Mouse (Mus musculus): ENCODE results near the gene Smoc1. TPM values are rescaled to one million over a fixed set of nuclear protein-coding genes. Genes with fewer than 3 reads are reported as not detected.

Gene Smoc1
- polyA plus RNA-seq, 1 experiment from 2014 or later, result 14.7 TPM

- WGBS, result 2% methylated on average over 45 of the region's 45 CpGs
- ATAC-seq (ENCODE audit: low FRiP score, low read depth), result peak; percentile 81
- no peak overlapping the region for H3K27ac ChIP-seq
Measured at GRCm38 (mm10) chr12:81026995-81027942, 661 bp downstream of the Smoc1 start.

GRCm38 (mm10) chr12:81028291-81028920 lies 1.8 kb downstream of the Smoc1 start:
- Histone ChIP-seq H3K9me3 (no peaks in the 10 kb centered on the region), H3K4me2 (replicated peaks) (peak overlapping the region; percentile 98), H3K4me3 (peak overlapping the region; percentile 75), H3K36me3 (no peaks in the 10 kb centered on the region), H3K27ac (no peak overlapping the region), H3K27me3 (replicated peaks) (peaks cover 18% of the 10 kb centered on the region), H3K4me1 (peaks cover 30% of the 10 kb centered on the region; the same call in 1 of the 2 replicates), H3K9ac (no peak overlapping the region)
- no peak for ATAC-seq (ENCODE audit: low FRiP score, low read depth)
- 4% methylated on average over 16 of the region's 16 CpGs for WGBS

More at GRCm38 (mm10) chr12:81026995-81027942, 661 bp downstream of the Smoc1 start:
- H3K36me3 ChIP-seq, result no peaks in the 10 kb centered on the region
- peaks cover 18% of the 10 kb centered on the region for H3K27me3 ChIP-seq (replicated peaks)
- peaks cover 29% of the 10 kb centered on the region; the same call in 1 of the 2 replicates for H3K4me1 ChIP-seq
- peak overlapping the region; percentile 65 for H3K9ac ChIP-seq
- no peaks in the 10 kb centered on the region for H3K9me3 ChIP-seq
- H3K4me2 ChIP-seq (replicated peaks), result peak overlapping the region; percentile 98
- peak overlapping the region; percentile 75 for H3K4me3 ChIP-seq

DNA sequence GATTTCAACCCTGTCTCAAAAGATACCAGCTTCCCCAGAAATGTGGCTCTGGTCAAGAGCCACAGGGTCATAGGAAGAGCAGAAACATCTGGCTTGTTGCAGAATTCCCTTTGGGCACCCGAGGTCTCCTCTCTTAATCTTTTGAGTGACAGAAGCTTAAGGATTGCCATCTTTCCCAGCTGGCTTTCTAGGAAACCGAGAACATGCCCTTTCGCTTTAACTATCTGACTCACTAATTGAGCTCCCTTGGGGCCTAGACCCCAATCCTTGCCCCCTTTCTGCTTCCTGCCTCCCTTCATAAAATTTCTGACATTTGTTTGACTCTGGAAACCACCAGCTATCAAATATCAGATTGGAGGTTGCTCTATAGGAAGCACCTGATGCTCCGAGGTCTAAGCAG lies 3.1 kb downstream of the Smoc1 start:
- peaks cover 18% of the 10 kb centered on the region for H3K27me3 ChIP-seq (replicated peaks)
- H3K9ac ChIP-seq, result no peak overlapping the region
- no peak for ATAC-seq (ENCODE audit: low FRiP score, low read depth)
- no peak overlapping the region; the same call in 1 of the 2 replicates for H3K4me2 ChIP-seq (replicated peaks)
- no peaks in the 10 kb centered on the region for H3K9me3 ChIP-seq
- H3K27ac ChIP-seq, result no peak overlapping the region
- peaks cover 37% of the 10 kb centered on the region; the same call in 1 of the 2 replicates for H3K4me1 ChIP-seq
- no peaks in the 10 kb centered on the region for H3K36me3 ChIP-seq
- H3K4me3 ChIP-seq, result no peak overlapping the region
- 60% methylated on average over 4 of the region's 4 CpGs for WGBS

DNA sequence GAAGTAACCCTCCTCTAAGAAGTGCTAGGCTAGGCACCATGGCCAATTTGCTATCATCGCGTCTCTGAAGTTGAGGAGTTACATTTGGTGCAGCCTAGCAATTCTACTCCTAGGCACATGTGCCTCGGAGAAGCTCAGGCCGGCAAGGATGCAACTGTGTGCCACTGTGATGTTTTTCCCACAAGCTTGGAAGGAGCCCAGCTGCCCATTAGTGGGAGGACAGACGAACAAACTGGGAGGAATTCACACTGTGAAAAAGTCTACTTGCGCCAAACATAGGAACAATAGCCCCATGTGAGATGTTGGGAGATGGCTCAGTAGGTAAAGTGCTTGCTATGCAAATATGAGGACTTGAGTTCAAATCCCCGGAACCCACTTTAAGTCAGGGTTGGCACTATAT lies 5.0 kb downstream of the Smoc1 start:
- no peak overlapping the region for H3K4me3 ChIP-seq
- H3K27me3 ChIP-seq (replicated peaks), result peaks cover 9% of the 10 kb centered on the region
- H3K27ac ChIP-seq, result no peak overlapping the region
- ATAC-seq (ENCODE audit: low FRiP score, low read depth), result no peak
- no peak overlapping the region for H3K4me2 ChIP-seq (replicated peaks)
- H3K36me3 ChIP-seq, result no peaks in the 10 kb centered on the region
- H3K9ac ChIP-seq, result no peak overlapping the region
- H3K9me3 ChIP-seq, result no peaks in the 10 kb centered on the region
- WGBS, result 83% methylated on average over 7 of the region's 7 CpGs
- peaks cover 30% of the 10 kb centered on the region; the same call in 1 of the 2 replicates for H3K4me1 ChIP-seq

GRCm38 (mm10) chr12:81033389-81034041 lies 6.9 kb downstream of the Smoc1 start:
- ATAC-seq (ENCODE audit: low FRiP score, low read depth), result no peak
- H3K27ac ChIP-seq, result no peak overlapping the region

DNA sequence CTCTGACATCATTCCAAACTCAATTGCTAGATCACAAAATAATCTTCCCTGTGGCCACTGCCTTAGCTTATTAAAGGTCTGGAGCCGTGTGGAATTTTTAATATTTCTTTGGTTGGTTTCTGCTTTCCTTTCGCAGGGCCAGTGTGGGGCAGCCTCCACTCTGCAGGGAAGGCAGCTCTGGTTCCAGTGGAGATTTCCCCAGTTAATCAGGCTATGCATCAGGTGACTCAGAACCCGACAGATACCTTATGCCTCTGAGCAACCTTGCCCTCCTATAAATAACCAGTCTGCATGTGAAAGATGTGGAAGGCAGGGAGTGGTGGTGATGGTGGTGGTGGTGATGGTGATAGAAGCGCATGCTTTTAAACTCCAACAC lies 7.4 kb downstream of the Smoc1 start:
- H3K27me3 ChIP-seq (replicated peaks), result no peaks in the 10 kb centered on the region
- whole genome bisulfite sequencing, result 86% methylated on average over 4 of the region's 4 CpGs
- no peak overlapping the region for H3K4me3 ChIP-seq
- no peaks in the 10 kb centered on the region for H3K9me3 ChIP-seq
- H3K36me3 ChIP-seq, result no peaks in the 10 kb centered on the region
- no peak overlapping the region for H3K4me2 ChIP-seq (replicated peaks)
- ATAC-seq (ENCODE audit: low FRiP score, low read depth), result no peak
- H3K27ac ChIP-seq, result no peak overlapping the region
- H3K4me1 ChIP-seq, result peaks cover 9% of the 10 kb centered on the region; the same call in 1 of the 2 replicates
- no peak overlapping the region for H3K9ac ChIP-seq

More at GRCm38 (mm10) chr12:81033389-81034041, 6.9 kb downstream of the Smoc1 start:
- H3K27me3 ChIP-seq (replicated peaks), result no peaks in the 10 kb centered on the region
- H3K9me3 ChIP-seq, result no peaks in the 10 kb centered on the region
- peaks cover 11% of the 10 kb centered on the region; the same call in 1 of the 2 replicates for H3K4me1 ChIP-seq
- 57% methylated on average over 15 of the region's 15 CpGs for WGBS
- no peak overlapping the region for H3K9ac ChIP-seq
- H3K4me2 ChIP-seq (replicated peaks), result no peak overlapping the region
- H3K4me3 ChIP-seq, result no peak overlapping the region
- no peaks in the 10 kb centered on the region for H3K36me3 ChIP-seq

GRCm38 (mm10) chr12:81035850-81036249 lies 9.2 kb downstream of the Smoc1 start:
- Histone ChIP-seq H3K36me3 (no peaks in the 10 kb centered on the region), H3K9ac (no peak overlapping the region), H3K27me3 (replicated peaks) (no peaks in the 10 kb centered on the region), H3K27ac (no peak overlapping the region), H3K9me3 (no peaks in the 10 kb centered on the region), H3K4me2 (replicated peaks) (no peak overlapping the region), H3K4me3 (no peak overlapping the region), H3K4me1 (peaks cover 8% of the 10 kb centered on the region; the same call in 1 of the 2 replicates)
- WGBS, result 87% methylated on average over 6 of the region's 6 CpGs
- ATAC-seq (ENCODE audit: low FRiP score, low read depth), result no peak

- H3K4me3 ChIP-seq, result no peak overlapping the region
- H3K4me1 ChIP-seq, result 0 out of 2 replicates have a peak, but pooled peaks cover 3% of the 10 kb centered on the region
- H3K27ac ChIP-seq, result no peak overlapping the region; the same call in 1 of the 2 replicates
- H3K9ac ChIP-seq, result no peak overlapping the region
- no peaks in the 10 kb centered on the region for H3K9me3 ChIP-seq
- 44% methylated on average over 11 of the region's 11 CpGs for WGBS
- no peaks in the 10 kb centered on the region for H3K36me3 ChIP-seq
- 0 out of 2 replicates have a peak, but pooled peaks have one; percentile 56 for ATAC-seq (ENCODE audit: low FRiP score, low read depth)
- no peaks in the 10 kb centered on the region for H3K27me3 ChIP-seq (replicated peaks)
- H3K4me2 ChIP-seq (replicated peaks), result no peak overlapping the region
Measured at GRCm38 (mm10) chr12:81043616-81044015, 17.0 kb downstream of the Smoc1 start.

DNA sequence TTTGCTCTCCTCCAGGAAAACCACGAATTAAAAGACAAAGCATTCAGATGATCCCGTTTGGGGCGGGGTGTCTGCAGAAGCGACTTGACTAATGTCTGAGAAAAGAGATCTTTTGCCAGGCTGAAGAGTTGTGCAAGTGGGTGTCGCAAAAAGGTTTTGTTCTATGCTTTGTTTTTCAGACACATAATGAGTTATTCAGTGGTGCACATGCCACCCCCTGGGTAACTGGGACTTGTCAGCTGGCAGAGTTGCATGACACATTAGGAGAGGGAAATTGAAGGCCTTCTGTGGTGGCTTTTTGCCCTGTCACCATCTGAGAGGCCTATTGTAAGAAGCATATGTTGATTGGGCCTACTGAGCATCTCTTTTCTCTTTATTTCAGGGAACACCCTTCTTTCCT lies 20.3 kb downstream of the Smoc1 start:
- Histone ChIP-seq H3K27ac (no peak overlapping the region), H3K27me3 (replicated peaks) (no peaks in the 10 kb centered on the region), H3K4me3 (no peak overlapping the region), H3K9ac (no peak overlapping the region), H3K36me3 (no peaks in the 10 kb centered on the region), H3K4me2 (replicated peaks) (no peak overlapping the region), H3K9me3 (no peaks in the 10 kb centered on the region), H3K4me1 (0 out of 2 replicates have a peak, but pooled peaks cover 3% of the 10 kb centered on the region)
- WGBS, result 67% methylated on average over 5 of the region's 5 CpGs
- no peak for ATAC-seq (ENCODE audit: low FRiP score, low read depth)

DNA sequence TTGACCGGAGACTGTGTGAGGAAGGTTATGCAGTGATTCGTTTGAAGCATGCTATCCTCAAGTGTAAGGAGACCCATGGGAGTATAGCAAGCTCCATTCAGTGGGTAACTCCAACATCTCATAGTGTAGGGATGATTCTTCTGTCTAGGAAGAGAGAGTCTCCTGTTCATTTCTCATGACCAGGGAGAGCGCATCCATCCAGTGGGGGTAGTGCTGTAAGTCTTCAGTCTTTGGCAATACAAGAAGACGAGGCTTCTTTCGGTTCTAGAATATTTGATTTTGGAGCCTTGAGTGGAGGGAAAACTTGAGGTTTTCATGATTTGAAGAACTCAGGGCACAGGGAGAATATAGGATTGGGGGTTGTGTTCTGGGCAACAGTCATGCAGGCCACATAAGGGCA lies 23.1 kb downstream of the Smoc1 start:
- no peak overlapping the region for H3K27ac ChIP-seq
- peaks cover 4% of the 10 kb centered on the region; the same call in 1 of the 2 replicates for H3K4me1 ChIP-seq
- H3K9ac ChIP-seq, result no peak overlapping the region
- ATAC-seq (ENCODE audit: low FRiP score, low read depth), result no peak
- no peak overlapping the region for H3K4me2 ChIP-seq (replicated peaks)
- WGBS, result 93% methylated on average over 5 of the region's 5 CpGs
- no peak overlapping the region for H3K4me3 ChIP-seq
- H3K36me3 ChIP-seq, result no peaks in the 10 kb centered on the region
- no peaks in the 10 kb centered on the region for H3K27me3 ChIP-seq (replicated peaks)
- no peaks in the 10 kb centered on the region for H3K9me3 ChIP-seq

GRCm38 (mm10) chr12:81055000-81055705 lies 28.5 kb downstream of the Smoc1 start:
- H3K4me1 ChIP-seq, result peaks cover 17% of the 10 kb centered on the region
- H3K4me2 ChIP-seq (replicated peaks), result peak overlapping the region; percentile 14
- no peak overlapping the region for H3K27ac ChIP-seq
- no peaks in the 10 kb centered on the region for H3K27me3 ChIP-seq (replicated peaks)
- H3K9me3 ChIP-seq, result no peaks in the 10 kb centered on the region
- WGBS, result 34% methylated on average over 11 of the region's 11 CpGs
- no peaks in the 10 kb centered on the region for H3K36me3 ChIP-seq
- H3K4me3 ChIP-seq, result no peak overlapping the region
- ATAC-seq (ENCODE audit: low FRiP score, low read depth), result peak; percentile 44; the same call in 1 of the 2 replicates
- no peak overlapping the region for H3K9ac ChIP-seq
